Mouse (Mus musculus): ENCODE measurements around the gene Arhgef39. TPM values are rescaled to one million over a fixed set of nuclear protein-coding genes. Genes with fewer than 3 reads are reported as not detected.

Arhgef39 gene
- total RNA-seq (2021) = 1 to 10 TPM; 1.3 to 1.6 TPM
- long read RNA-seq, experiment 1, partial matches to known transcripts = 2 of 2 reads
- long read RNA-seq, experiment 1, other reads (novel, unspliced or antisense) = 0 of 2 reads
- long read RNA-seq, experiment 2, partial matches to known transcripts = 0 of 4 reads
- long read RNA-seq, experiment 2, other reads (novel, unspliced or antisense) = 4 of 4 reads

GRCm38 (mm10) chr4:43499407-43500333, at the start of gene Arhgef39:
Arhgef39 (minus strand) TSS chr4:43499695.
- peak; percentile 85 for DNase-seq
- intact Hi-C loops (cut with DNase I; ENCODE audit: low total_unique reads) = no loop called here

GRCm38 (mm10) chr4:43549055-43549454, 49.6 kb upstream of the Arhgef39 start:
- no peak for DNase-seq
- intact Hi-C loops (cut with DNase I; ENCODE audit: low total_unique reads) = no loop called here

DNA sequence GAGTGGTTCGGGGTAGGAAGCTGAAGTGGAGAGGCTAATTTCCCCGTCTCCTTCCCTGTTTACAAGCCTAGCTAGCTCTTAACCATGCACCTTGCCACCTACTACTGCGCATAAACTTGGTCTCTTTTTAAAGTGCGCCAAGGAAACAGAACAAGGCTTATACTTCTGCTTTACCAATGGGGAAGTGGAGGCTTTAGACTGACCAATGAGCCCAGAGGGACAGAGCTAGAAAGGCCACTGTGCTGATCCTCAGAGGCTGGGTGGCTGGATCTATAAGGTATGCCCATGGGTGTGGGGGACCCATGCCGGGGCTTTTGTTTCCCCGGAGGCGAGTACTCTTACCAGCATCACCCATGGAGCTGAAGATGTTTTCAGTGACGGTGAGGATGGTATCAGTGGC, 47.7 kb upstream of the Arhgef39 start:
- intact Hi-C loops (cut with DNase I; ENCODE audit: low total_unique reads) = no loop called here
- DNase-seq = no peak

GRCm38 (mm10) chr4:43546375-43547047, 47.0 kb upstream of the Arhgef39 start:
- intact Hi-C loops (cut with DNase I; ENCODE audit: low total_unique reads) = no loop called here
- no peak for DNase-seq

- intact Hi-C loops (cut with DNase I; ENCODE audit: low total_unique reads) = no loop called here
- DNase-seq = no peak
Measured at GRCm38 (mm10) chr4:43542044-43542443, 42.5 kb upstream of the Arhgef39 start.

- DNase-seq = no peak
- intact Hi-C loops (cut with DNase I; ENCODE audit: low total_unique reads) = no loop called here
Measured at GRCm38 (mm10) chr4:43536031-43536430, 36.5 kb upstream of the Arhgef39 start.

DNA sequence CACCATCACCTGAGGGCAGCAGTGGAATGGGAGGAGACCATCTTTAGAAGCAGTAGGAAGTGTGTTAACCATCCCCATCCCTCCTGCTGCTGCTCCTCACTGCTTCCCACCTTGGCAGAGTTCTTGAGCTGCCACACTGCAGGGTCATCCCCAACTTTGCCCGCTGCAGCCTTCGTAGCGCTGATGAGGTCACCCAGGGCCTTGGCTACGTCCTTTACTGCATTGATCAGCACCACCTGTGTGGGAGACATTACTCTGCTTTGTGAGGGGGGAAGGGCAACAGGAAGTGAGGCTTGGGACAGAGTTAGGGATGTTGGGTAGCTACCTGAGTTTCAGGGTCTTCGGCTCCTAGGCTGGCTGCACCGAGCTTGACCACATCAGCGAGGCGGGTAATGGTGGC, 36.1 kb upstream of the Arhgef39 start:
- no peak for DNase-seq
- intact Hi-C loops (cut with DNase I; ENCODE audit: low total_unique reads) = no loop called here

DNA sequence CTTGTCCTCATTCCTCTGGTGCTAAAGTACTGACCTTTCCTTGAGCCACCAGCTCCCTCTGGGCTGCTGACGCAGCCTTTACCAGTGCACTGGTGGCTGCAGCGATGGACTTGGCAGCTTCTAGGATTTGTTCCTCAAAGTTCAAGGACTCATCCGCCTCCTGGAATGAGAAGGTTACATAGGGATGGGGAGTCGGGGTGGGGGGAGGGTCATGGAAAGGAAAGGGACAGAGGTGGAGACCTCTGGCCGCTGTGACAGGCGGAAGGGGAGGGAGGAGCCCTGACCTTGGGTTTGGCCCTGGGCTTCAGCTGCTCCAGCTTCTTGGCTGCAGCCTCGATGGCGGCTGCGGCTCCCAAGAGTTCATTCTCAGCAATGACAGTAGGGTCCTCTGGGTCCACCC, 33.8 kb upstream of the Arhgef39 start:
- intact Hi-C loops (cut with DNase I; ENCODE audit: low total_unique reads) = loop anchor here (5.0 kb wide), 1 partner anchor 94 kb away; no protein-coding TSS in a partner anchor
- DNase-seq = no peak

DNA sequence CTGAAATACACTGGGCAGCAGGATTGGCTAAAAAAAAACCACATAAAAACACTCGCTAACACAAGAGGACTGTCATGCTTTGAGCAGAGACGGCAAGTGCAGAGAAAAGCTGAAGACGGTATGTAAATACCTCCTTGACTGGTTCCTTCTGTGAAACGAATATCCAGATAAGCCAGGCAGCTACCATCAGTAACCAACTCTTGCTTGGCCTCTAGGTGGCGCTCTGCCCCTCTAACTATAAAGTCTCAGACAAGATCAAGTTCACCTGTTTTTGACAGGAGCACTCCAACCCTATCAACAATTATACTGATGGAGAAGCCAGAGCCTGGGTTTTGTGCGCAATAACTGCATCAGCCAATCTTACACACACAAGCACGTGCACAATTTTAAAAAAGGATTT, 31.1 kb upstream of the Arhgef39 start:
- DNase-seq = peak; percentile 77

DNA sequence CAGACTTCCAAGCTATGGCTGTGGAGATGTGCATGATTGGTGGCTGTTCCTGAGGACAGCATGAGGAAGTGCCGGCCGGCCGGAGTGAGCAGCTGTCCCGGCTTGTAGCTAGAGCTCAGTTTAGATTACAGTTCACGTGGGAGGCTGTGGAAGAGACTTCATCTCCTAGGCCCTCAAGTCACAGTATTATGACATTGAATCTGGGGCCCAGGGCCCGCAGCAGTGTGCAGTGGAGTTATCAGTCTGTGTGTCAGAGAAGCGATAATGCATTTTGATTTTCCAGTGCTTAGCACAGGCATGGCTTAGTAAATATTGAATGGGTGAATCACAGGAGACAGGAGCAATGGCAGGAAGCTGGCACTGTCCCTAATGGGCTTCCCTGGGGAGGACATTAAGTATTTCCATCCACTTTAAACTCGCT, 30.6 kb upstream of the Arhgef39 start:
- intact Hi-C loops (cut with DNase I; ENCODE audit: low total_unique reads) = loop anchor here (5.0 kb wide), 1 partner anchor 97 kb away; no protein-coding TSS in a partner anchor
- peak; percentile 29 for DNase-seq

More for the DNA sequence above, 31.1 kb upstream of the Arhgef39 start:
- intact Hi-C loops (cut with DNase I; ENCODE audit: low total_unique reads) = loop anchor here (5.0 kb wide), 1 partner anchor 97 kb away; no protein-coding TSS in a partner anchor

DNA sequence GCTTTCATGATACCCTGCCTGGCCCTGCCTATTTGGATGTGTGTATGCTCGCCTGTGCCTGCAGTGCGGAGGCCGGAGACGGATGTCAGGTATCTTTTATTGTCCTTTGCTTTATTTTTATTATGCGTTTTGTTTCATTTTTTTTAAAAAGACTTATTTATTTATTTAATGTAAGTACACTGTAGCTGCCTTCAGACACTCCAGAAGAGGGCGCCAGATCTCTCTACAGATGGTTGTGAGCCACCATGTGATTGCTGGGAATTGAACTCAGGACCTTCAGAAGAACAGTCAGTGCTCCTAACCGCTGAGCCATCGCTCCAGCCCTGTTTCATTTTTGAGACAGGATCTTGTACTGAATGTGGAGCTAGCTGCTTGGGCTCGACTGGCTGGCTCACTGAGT, 29.0 kb upstream of the Arhgef39 start:
- no peak for DNase-seq
- intact Hi-C loops (cut with DNase I; ENCODE audit: low total_unique reads) = no loop called here

DNA sequence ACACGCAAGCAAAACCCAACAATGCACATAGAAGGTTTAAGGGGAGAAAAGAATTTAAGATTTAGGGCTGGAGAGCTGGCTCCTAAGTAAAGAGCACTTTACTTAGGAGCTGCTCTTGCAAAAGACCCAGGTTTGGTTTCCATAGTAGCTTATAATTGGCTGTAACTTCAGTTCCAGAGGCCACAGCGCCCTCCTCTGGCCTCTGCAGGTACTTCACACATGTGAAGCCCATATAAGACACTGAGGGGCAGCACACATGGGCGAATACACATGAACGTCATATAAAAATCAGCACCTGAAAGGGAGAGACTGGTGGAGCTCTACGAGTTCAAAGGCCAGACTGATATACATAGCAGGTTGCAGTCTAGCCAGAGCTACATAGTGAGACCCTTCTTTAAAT, 28.4 kb upstream of the Arhgef39 start:
- no peak for DNase-seq
- intact Hi-C loops (cut with DNase I; ENCODE audit: low total_unique reads) = no loop called here

DNA sequence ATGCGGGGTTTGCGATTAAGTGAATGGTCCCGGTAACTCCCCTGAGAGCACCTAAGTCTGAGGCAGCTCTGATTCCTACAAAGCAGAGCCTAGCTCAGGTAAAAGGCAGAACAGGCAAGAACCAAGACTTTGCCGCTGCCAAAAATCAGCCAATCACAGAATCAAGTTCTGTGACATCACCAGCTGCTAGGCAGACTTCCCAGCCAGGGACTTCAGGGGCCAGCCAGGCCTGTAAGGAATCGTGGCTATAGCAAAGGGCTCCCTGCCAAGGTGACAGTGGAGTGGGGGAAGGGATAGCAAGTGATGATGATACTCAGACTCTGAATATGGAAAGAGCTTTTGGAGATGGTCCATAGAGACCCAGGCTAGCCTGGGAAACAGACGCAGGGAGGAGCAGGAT, 20.5 kb upstream of the Arhgef39 start:
- DNase-seq = peak; percentile 87
- intact Hi-C loops (cut with DNase I; ENCODE audit: low total_unique reads) = no loop called here

DNA sequence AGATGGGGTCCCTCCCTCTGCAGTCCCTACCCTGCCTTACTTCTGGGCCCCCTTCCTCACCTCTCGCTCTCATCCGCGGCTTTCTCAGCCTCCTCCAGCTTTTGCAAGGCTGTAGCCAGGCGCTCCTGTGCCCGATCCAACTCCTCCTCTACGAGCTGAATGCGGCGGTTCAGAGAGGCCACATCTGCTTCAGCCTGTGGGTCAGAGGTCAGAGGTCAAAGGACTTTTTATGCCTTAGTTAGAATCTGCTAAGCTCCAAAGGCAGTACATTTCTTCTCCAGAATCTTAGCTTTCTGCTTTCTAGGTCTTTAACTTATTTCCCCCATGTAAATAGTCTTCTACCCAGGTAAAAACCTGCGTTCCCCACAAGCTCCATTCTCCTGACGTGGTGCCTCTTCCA, 20.1 kb upstream of the Arhgef39 start:
- DNase-seq = no peak
- intact Hi-C loops (cut with DNase I; ENCODE audit: low total_unique reads) = no loop called here

DNA sequence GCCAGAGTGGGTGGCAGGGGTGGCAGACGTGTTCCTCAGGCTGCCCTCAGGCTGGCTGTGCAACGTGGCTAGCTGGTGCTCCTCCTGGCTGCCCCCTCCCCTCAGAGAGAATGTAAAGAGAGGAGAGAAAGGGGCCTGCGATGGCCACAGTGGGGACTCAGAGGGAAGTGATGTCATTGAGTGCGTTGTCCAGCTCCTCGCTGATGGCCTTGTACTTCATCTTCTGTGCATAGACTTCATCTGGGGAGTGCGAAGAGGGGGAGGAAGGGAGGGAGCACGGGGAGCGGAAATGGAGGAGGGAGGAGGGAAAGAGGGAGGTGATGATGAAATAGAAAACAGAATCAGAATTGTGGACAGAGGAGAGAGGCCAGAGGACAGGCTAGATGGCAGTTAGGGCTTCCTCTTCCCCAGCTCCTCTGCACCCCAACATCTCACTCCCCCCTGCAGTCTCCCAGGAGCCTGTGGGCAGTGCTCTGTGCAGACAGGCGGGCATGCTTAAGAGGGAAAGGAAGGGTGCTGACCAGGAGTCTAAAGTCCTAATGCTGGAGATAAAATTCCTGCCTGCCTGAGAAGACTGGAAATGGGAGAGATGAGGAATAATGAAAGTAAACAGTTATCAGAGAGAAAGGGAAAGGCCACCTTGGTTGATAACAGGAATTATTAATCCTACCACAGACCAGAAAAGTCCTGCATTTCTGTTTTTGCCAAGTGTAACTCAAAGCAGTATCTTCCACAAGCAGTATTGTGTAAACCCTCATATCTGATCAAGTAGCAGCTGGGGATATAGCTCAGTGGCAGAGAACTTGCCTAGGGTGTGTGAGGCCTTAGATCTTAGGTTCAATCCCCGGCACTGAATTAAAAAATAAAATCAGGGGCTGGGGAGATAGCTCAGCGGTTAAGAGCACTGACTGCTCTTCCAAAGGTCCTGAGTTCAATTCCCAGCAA, 16.5 kb upstream of the Arhgef39 start:
- intact Hi-C loops (cut with DNase I; ENCODE audit: low total_unique reads) = no loop called here
- DNase-seq = no peak

DNA sequence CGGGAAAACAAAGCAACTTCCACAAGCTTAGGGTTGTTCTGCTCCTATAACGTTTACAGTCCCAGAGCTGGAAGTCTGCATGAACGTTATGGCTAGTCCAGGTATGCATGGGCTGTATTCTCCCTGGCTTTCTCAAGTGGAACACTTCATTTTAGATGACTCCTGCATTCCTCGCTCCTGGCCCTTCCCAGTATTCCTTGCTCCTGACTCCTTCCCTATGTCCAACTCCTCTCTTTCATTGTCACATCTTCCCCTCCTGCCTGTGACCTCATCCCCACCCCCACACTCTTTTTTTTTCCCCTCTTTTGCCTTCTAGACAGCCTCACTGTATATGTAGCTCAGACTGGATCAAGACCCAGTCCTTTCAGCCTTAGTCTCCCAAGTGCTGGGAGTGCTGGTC, 14.3 kb upstream of the Arhgef39 start:
- DNase-seq = no peak

GRCm38 (mm10) chr4:43513300-43513699, 13.8 kb upstream of the Arhgef39 start:
- intact Hi-C loops (cut with DNase I; ENCODE audit: low total_unique reads) = no loop called here
- DNase-seq = no peak

More for the DNA sequence above, 14.3 kb upstream of the Arhgef39 start:
- intact Hi-C loops (cut with DNase I; ENCODE audit: low total_unique reads) = no loop called here

DNA sequence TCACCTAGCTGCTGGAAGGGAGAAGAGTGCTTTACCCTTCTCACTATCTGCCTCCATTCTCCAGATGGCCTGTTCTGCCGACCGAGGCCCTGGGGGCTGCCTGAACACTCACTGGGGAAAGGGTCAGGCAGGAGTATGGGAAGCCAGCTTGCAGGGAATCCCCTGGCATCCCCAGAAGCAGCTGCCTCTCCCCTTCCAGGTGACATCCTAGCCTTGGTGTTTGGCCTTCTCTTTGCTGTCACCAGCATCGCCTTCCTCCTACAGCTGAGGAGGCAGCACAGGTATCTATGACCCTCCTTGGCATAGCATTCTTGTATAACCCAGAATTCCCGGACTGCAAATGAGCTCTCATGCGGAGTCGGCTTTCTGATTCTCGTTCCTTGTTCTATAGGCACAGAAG, 13.2 kb upstream of the Arhgef39 start:
- DNase-seq = no peak
- intact Hi-C loops (cut with DNase I; ENCODE audit: low total_unique reads) = no loop called here

Measured in gastrocnemius, postnatal 14 days (tissue).